Mouse (Mus musculus) brain, embryonic 14.5 days (tissue): ENCODE data around the gene Zbtb9.

Experiments
- CTCF ChIP-seq: fragments of 200-500 bp; IDR thresholded peaks from 2 replicates; pipeline ENCODE4 v1.5.1; 2012; ENCODE audit warnings: inconsistent platforms, mild to moderate bottlenecking, moderate library complexity, borderline replicate concordance; ENCODE audit not compliant: insufficient read depth, insufficient read length; ENCODE audit errors: extremely low read depth
- POLR2A ChIP-seq: fragments of 200-500 bp; IDR thresholded peaks from 2 replicates; pipeline ENCODE4 v1.6.1; 2012; ENCODE audit warnings: mild to moderate bottlenecking, inconsistent platforms, borderline replicate concordance; ENCODE audit not compliant: poor library complexity, insufficient read depth, insufficient read length, severe bottlenecking; ENCODE audit errors: extremely low read depth

GRCm38 (mm10) chr17:26953726-26954125 lies 19.2 kb upstream of the Zbtb9 start:
- TF ChIP-seq CTCF, result no peak
- TF ChIP-seq POLR2A, result no peak
